Mouse (Mus musculus) macrophage (primary cell): ENCODE results near the gene Gsta1. TPM values are rescaled to one million over a fixed set of nuclear protein-coding genes. Genes with fewer than 3 reads are reported as not detected.
"Not testable (repeated sequence)": the region's sequence is repeated elsewhere in the genome, so short reads cannot be mapped to it uniquely, and the experiment has no call there.

ENCODE experiments used
- H3K27ac ChIP-seq: fragments of 350-480 bp; formaldehyde crosslinking; 2 replicates; pipeline ENCODE4 v1.9.0; 2021
- H3K36me3 ChIP-seq: fragments of 350-480 bp; formaldehyde crosslinking; 2 replicates; pipeline ENCODE4 v1.9.0; 2021; ENCODE audit errors: inconsistent target
- H3K4me3 ChIP-seq: fragments of 350-480 bp; formaldehyde crosslinking; 2 replicates; pipeline ENCODE4 v1.9.0; 2021; ENCODE audit errors: inconsistent target
- H3K79me2 ChIP-seq: fragments of 350-480 bp; formaldehyde crosslinking; 2 replicates; pipeline ENCODE4 v1.9.0; 2021; ENCODE audit errors: inconsistent target
- WGBS: methylation state at CpG from one replicate; pipeline ENCODE4 v1.1.7; 2026; ENCODE audit warnings: inconsistent platforms; ENCODE audit not compliant: missing documents; 5-methylcytosine and 5-hydroxymethylcytosine counted together
- polyA plus RNA-seq: library from polyadenylated mRNA; stranded (reverse); fragments of 250-400 nt; gene quantifications from 3 replicates; pipeline ENCODE4 v1.2.4, GENCODE M21; 2018; ENCODE audit warnings: inconsistent platforms

Gene Gsta1
- polyA plus RNA-seq, 1 experiment from 2014 or later = not detected

DNA sequence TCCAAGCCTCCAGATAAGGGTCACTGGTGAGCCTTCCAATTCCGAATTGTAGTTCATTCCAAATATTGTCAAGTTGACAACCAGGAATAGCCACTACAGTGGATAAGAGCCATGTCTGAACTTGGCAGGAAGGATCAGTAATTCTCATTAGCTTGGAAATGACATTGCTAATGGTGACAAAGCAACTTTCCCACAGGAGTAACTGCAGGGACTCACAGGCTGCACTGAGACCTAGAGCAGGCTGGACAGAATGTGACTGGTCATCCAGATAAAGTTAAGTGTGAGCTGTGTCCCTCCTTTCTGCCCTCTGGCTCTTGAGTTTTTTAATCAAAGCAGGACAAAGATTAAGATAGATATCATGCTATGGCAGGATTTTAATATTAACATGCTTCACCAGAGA is 58.6 kb downstream of the Gsta1 start:
- H3K36me3 ChIP-seq, H3K4me3 ChIP-seq, H3K27ac ChIP-seq, H3K79me2 ChIP-seq: not testable (repeated sequence)
- no CpG with 5 or more reads among the region's 1 CpGs for WGBS

GRCm38 (mm10) chr9:78289723-78290122 is 59.3 kb downstream of the Gsta1 start, which contains the start of gene Gm10639:
Gene Gm10639 (plus strand): TSS chr9:78289923.
- not testable (repeated sequence) for H3K4me3 ChIP-seq, H3K36me3 ChIP-seq, H3K79me2 ChIP-seq, H3K27ac ChIP-seq
- WGBS = 93% methylated on average over 2 of the region's 3 CpGs

Other genes starting within 250 kb of the Gsta1 start
- gene Gcm1, start 178.7 kb upstream of the Gsta1 start, polyA plus RNA-seq = not detected in 3 replicates
- gene Fbxo9, start 121.6 kb upstream of the Gsta1 start, polyA plus RNA-seq = 20.7 to 20.8 TPM (median 20.8 TPM) in 3 replicates
- 4.0 to 7.3 TPM (median 5.4 TPM) in 3 replicates for gene Ick, start 121.5 kb upstream of the Gsta1 start, polyA plus RNA-seq
- not detected in 3 replicates for gene Gsta4, start 47.9 kb upstream of the Gsta1 start, polyA plus RNA-seq
- gene Gm3776, start 26.5 kb downstream of the Gsta1 start, polyA plus RNA-seq = not detected in 3 replicates
- gene Gm10639, start 59.3 kb downstream of the Gsta1 start, polyA plus RNA-seq = not detected in 3 replicates
- not detected in 3 replicates for gene Omt2a, start 84.1 kb downstream of the Gsta1 start, polyA plus RNA-seq
- not detected in 3 replicates for gene Omt2b, start 96.9 kb downstream of the Gsta1 start, polyA plus RNA-seq
- gene Gsta2, start 125.1 kb downstream of the Gsta1 start, polyA plus RNA-seq = not detected in 3 replicates
- not detected in 3 replicates for gene Dppa5a, start 137.5 kb downstream of the Gsta1 start, polyA plus RNA-seq
- gene Ooep, start 148.1 kb downstream of the Gsta1 start, polyA plus RNA-seq = not detected in 3 replicates
- gene Ddx43, start 165.1 kb downstream of the Gsta1 start, polyA plus RNA-seq = not detected in 3 replicates
- 7.4 to 14.0 TPM (median 7.6 TPM) in 3 replicates for gene Cgas, start 212.6 kb downstream of the Gsta1 start, polyA plus RNA-seq
- 14.3 to 17.0 TPM (median 16.3 TPM) in 3 replicates for gene Mto1, start 217.6 kb downstream of the Gsta1 start, polyA plus RNA-seq
- gene Gm17324, start 218.1 kb downstream of the Gsta1 start, polyA plus RNA-seq = not detected in 3 replicates